Mouse (Mus musculus) 3T3-L1 (cell line): ENCODE results near the gene Cept1.
A peak's percentile ranks its signal among the peaks of the same experiment; 100 is the strongest.
"Not testable (repeated sequence)": the region's sequence is repeated elsewhere in the genome, so short reads cannot be mapped to it uniquely, and the experiment has no call there.

Experiments
- DNase-seq: peaks from one replicate; pipeline ENCODE4 v3.0.0-alpha.2; 2015; ENCODE audit warnings: low read depth, low spot score

Gene Cept1

GRCm38 (mm10) chr3:106547171-106547923 is at the start of gene Cept1, which contains the start of gene Dram2:
TSS of gene Cept1 (minus strand) at chr3:106547802.
TSS of gene Dram2 (plus strand) at chr3:106547798.
- DNase-seq, result peak; percentile 97

- not testable (repeated sequence) for DNase-seq
Observed at GRCm38 (mm10) chr3:106593631-106594030, 46.0 kb upstream of the Cept1 start.

DNA sequence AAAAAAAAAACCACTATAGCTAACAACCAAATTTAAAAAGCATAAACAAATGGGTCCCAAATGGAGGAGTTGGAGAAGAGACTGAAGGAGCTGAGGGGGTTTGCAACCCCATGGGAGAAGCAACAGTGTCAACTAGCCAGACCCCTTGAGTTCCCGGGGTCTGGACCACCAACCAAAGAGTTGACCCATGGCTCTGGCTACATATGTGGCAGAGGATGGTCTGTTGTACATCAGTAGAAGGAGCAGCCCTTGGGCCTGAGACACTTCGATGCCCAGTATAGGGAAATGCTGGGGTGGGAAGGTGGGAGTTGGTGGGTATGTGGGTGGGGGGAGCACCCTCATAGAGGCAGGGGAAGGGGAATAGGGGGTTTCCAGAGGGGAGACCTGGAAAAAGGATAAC is 31.7 kb upstream of the Cept1 start:
- DNase-seq, result no peak

DNA sequence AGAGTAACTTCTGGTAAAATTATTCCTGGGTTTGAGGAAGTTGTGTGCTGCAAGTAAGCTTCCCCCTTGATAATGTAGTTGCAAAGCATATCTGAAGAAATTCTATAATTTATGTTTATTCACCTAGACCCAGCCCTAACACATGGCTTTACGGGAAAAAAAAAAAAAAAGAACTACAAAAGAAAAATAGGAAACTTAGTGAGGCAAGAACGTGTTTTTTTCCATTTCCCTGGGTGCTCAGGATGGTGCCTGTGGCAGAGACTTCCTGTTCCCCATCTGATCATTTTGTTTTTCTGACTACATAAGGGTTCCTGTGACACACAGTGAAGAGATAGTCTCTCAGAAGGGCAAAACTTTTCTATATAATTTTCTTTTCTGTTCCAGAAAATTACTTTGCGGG is 25.6 kb upstream of the Cept1 start:
- no peak for DNase-seq

GRCm38 (mm10) chr3:106565876-106566275 is 18.3 kb upstream of the Cept1 start:
- DNase-seq, result no peak

- no peak for DNase-seq
Observed at GRCm38 (mm10) chr3:106558271-106558670, 10.7 kb upstream of the Cept1 start.

DNA sequence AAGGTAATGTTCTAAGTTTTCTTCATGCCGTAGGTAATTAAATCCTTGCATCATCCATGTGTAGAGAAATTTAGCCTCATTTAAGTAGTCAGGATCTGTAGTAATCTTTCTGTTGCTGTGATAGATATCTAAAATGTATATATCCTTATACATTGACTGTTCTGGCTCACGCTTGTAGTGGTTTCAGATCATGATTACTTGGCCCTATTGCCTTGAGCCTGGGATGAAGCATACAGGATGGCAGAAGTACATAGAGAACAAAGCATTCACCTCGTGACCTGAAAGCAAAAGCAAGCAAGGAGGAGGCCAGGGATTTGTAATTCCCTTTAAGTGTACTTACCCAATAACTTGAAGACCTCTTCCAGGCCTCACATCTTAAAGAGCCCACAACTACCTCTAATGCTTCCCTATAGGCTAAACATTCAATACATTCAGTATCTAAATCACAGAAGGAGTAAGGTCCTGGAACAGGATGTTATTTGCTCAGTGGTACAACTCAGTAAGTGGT is 8.2 kb upstream of the Cept1 start:
- DNase-seq, result no peak

- DNase-seq, result no peak
Observed at GRCm38 (mm10) chr3:106553411-106553810, 5.8 kb upstream of the Cept1 start.

DNA sequence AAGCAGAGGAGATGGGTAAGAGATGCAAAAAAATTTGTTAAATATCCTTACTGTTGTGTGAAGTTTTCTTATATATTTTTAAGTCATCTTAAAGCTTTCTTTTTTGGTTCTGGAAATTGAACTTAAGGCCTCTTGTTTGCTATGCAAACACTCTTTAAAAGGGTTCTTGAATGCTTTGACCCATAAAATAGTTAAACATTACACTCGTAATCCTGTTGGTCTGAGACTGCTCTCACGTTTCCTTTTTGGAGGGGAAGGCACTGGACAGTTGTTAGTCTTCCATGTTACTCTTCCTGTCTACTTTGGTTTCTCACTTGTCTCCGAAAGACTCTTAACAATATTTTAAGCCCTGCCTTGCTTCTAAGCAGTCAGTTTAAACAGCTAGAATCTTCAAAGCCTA is 1.4 kb upstream of the Cept1 start:
- no peak for DNase-seq

DNA sequence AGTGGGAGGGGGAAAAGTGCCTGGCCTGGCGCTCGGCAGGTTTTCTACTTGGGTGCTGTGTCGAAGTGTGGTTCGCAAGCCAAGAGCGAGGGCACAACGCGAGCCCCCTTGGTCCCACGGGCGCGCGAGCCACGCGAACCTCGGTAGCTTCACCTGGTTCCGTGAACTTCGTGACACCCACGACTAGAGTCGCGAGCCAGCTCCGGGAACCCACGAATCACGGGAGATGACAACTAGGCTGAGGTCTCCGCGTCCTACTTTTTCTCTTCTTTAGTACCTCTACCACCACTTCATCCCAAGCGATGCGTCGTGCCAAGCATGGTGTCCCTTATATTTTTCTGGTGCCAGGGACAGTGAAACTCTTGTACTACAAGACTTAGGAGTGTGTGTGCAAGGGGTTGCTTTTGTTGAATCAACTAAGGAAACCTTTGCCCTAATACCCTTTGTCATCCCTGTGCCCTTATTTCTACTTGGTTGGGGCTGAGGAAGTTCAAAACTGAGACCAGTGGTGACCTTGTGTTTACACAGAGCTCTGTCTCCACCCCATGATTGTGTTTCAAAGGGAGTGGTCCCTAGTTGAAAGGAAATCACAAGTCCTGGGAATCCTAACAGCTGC is 430 bp upstream of the Cept1 start:
- peak; percentile 68 for DNase-seq

DNA sequence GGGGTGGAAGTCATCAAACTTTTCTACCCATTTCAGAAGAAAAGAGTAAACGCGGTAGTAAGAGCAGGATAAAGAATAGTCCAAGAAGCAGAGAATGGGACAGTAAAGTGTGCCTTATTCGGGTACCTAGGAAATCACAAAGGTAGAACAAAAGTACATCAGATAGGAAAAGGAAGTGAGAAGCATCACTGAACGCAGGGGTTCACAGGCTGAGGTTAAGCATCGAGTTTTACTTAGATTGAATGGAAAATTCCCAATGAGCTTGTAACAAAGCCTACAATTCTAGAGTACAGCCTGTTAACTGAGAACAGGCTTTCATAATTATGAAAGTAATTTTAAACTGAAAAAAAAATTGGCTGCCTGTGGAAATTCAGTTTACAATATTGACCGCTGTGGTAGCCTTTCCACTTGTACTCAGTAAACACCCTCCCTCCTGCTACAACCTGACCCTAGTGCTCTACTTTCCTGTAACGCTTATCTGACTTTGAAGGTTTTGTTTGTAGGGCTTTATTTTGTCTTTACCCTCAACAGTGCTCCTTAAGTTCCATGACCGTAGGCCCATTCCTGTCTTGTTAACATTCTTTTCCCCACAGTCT is 2.8 kb downstream of the Cept1 start:
- no peak for DNase-seq

- DNase-seq, result no peak
Observed at GRCm38 (mm10) chr3:106533277-106533676, 14.3 kb downstream of the Cept1 start.

DNA sequence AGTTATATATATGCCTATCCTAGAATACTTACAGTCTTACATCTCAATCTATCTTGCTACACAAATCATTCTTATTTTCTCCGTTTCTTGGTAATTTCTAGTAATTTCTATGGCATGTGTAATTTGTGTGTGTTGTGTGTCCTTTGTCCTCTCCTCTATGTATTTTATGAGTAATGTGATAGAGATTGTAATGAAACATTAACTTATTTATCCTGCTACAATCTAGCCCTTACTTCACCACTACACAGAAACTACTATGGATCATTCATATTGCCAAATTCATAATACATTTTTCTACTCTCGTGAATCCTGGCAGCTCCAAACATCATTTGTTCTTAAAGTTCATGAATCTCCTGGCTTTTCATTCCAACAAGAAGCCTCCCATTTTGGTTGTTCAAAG is 19.6 kb downstream of the Cept1 start:
- no peak for DNase-seq

DNA sequence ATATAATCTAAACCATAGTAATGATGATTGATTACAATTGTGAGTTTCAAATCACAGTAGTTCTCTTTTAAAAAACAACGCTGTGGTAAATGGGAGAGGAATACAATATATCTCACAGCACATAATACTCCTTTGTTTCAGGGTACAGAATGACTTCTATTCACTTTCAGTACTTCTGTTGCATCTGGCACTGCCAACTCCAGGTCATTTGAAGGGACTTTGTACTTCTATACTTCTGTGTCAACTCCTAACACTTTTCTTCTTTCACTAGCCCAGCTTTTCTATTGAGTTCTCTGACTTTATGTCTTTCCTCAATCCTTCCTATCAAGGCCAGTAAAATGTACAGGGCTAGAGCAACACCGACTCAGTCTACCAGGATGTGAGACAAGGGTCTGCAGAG is 21.2 kb downstream of the Cept1 start:
- no peak for DNase-seq

DNA sequence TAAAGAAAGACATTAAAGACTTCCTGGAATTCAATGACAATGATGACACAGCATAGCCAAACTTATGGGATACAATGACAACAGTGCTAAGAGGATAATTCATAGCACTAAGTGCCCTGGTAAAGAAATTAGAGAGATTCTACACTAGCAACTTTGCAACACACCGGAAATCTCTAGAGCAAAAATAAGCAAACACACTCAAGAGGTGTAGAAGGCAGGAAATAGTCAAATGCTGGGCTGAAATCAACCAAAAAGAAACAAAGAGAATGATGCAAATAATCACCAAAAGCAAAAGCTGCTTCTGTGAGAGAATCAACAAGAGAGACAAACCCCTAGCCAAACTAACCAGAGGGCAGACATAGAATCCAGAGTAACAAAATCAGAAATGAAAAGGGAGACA is 24.9 kb downstream of the Cept1 start:
- no peak for DNase-seq

GRCm38 (mm10) chr3:106515016-106515415 is 32.6 kb downstream of the Cept1 start:
- no peak for DNase-seq

DNA sequence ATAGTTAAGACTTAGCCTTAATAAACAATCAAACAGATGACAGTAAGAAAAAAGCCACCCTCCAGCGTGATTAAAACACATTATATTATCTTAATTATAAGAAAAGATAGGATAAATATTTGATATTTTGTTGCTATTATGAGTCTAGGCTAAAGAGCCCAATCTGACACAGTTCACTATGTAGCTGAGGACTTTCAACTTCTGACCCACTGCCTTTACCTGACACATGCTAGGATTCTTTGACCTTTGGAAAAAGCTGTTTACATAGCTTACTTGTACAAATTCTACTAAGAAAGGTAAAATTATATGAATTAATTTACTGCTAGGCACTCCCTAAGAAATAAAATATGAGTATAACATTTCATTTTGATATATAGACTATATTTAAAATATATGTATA is 36.9 kb downstream of the Cept1 start:
- DNase-seq, result no peak

DNA sequence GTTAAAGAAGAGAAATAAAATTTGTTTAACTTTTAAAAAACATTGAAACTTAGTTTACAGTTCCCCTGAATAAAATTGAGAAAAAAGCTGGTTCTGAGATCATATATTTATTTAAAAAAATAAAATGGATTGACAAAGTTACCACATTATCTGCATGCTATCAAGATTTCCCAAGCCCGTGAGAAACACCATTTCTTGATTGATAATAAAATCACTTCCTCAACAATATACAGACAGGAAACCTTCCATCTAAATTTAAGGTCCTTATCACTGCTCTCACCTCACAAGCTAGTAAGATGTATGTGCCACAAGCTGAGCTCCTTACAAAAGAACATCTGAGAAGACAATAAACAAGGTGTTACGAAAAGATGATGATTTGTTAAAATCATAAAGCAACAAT is 44.7 kb downstream of the Cept1 start:
- no peak for DNase-seq

DNA sequence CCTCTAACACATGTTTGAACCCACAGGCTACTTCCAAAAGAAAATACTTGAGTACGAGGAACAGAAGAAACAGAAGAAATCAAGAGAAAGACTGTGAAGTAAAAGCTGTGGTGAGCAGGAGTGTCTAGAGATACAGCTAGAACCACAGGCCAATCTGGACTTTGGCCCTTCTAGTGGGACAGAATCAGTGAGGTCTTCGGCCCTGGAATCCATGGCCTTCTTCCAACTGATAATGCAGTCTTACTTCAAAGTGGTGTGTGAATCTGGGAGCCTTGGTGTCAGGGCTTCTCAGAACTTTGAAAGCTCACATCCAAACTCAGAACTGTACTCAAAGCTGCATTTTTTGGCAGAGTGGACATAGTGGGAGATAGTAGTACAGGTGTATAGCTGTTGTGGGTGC is 47.1 kb downstream of the Cept1 start:
- no peak for DNase-seq

DNA sequence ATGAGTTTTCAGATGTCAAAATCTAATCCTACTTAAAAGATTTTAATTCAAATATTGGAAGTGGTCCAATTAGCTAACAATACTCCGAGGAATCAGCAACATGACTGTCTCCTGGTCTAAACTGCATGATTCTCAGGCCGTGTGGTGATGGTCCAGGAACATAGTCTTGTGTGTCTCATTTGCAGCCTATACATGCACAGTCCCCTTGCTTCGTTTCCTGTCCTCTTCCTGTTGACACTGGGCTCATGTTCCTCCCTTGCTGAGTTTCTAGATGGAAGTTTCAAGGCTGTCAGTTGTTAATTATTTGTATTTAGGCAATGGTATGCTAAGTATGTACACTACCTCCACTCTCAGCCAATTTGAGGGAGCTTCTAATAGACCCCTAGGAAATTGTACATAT is 50.6 kb downstream of the Cept1 start:
- DNase-seq, result no peak

DNA sequence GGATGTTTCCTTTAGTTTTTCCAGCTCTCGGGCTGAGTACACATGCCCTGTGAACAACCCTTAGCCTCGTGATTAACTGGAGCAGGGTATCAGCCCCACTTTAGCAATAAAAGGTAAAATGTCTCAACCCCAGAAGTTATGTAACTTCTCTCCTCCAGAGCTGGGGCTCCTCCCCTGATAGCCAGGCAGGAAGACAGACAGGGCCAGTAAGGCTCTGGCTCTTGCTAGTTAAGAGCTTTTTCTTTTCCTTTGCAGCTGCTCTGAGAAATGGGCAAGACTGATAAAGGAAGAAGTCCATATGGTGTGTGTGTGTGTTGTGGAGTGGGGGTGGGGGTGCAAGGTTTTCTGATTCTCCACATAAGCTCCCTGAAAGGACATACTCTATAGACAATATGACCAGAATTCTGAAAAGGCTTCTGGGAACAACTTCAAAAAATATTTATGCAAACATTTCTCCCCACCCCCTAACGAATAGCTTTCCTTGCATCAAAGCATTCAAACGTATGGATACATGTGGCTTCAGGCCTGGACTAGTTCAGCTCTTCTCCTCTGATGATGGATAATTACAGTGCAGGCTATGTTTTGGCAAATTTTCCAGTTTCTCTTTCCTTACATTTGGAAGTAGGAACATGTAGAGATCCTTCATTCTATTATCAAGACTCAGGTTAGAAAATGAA is 51.4 kb downstream of the Cept1 start:
- no peak for DNase-seq

DNA sequence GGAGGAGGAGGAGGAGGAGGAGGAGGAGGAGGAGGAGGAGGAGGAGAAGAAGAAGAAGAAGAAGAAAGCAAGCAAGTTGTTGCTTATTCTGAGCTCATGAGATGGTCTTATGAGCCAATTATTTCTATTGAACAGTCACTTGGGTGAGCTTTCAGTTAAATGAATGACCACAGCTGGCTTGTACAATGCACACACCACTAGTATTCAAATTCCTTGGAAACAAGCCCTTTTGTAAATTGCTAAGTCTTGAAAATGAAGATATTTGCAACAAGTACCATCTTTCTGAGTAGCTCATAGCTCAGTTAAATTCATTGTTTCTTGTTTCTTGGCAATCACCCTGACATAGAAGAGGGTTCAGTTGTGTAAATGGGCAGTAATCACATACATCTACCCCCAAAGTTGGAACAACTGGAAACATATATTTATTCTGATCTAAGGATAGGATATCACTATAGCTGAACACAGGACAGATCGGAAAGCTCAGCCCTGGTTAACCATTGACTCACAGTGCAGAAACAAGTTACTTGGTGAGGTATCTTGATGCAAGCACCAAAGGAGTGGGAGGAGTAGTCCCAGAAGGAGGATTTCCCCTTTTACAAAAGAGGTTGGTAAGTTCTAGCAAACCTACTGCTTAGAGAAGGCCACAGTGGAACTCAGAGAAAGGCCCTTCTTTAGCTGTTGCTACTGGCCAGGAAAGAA is 52.1 kb downstream of the Cept1 start:
- no peak for DNase-seq
